Mouse (Mus musculus): Measurements from ENCODE around the gene Hsfy2. TPM values are rescaled to one million over a fixed set of nuclear protein-coding genes. Genes with fewer than 3 reads are reported as not detected.

Gene Hsfy2
- polyA plus RNA-seq, 1 experiment: not detected

- H3K79me2 ChIP-seq (ENCODE audit: control insufficient read depth, insufficient read depth): no peaks in the 10 kb centered on the region
These were observed 34.2 kb upstream of the Hsfy2 start for GRCm38 (mm10) chr1:56671241-56671945.

GRCm38 (mm10) chr1:56670509-56670908, 33.3 kb upstream of the Hsfy2 start:
- Histone ChIP-seq H3K36me3 (ENCODE audit: control insufficient read depth, insufficient read depth) (no peaks in the 10 kb centered on the region), H3K79me2 (ENCODE audit: control insufficient read depth, insufficient read depth) (no peaks in the 10 kb centered on the region), H3ac (ENCODE audit: control insufficient read depth, insufficient read length) (no peak overlapping the region), H3K4me3 (no peak overlapping the region), H3K27me3 (ENCODE audit: control insufficient read depth, insufficient read depth, insufficient read length) (no peaks in the 10 kb centered on the region), H3K4me2 (ENCODE audit: low read depth) (no peak overlapping the region)
- TF ChIP-seq MAX (IDR thresholded peaks at IDR 0.05; ENCODE audit: low read depth) (no peak), MYOD1 (IDR thresholded peaks at IDR 0.05; ENCODE audit: control insufficient read depth in 1 of 3, insufficient read length in 2 of 3, low read depth in 2 of 3) (no peak), CEBPB (IDR thresholded peaks at IDR 0.05; ENCODE audit: insufficient read depth, poor library complexity, severe bottlenecking) (no peak), TCF3 (IDR thresholded peaks at IDR 0.05; ENCODE audit: insufficient read length, low read depth) (no peak)

More at GRCm38 (mm10) chr1:56671241-56671945, 34.2 kb upstream of the Hsfy2 start:
- Histone ChIP-seq H3K36me3 (ENCODE audit: control insufficient read depth, insufficient read depth) (no peaks in the 10 kb centered on the region), H3K4me3 (no peak overlapping the region), H3K4me2 (ENCODE audit: low read depth) (no peak overlapping the region), H3ac (ENCODE audit: control insufficient read depth, insufficient read length) (no peak overlapping the region), H3K27me3 (ENCODE audit: control insufficient read depth, insufficient read depth, insufficient read length) (no peaks in the 10 kb centered on the region)
- TF ChIP-seq REST (IDR thresholded peaks at IDR 0.05; ENCODE audit: insufficient read depth, insufficient read length) (no peak), MYOD1 (IDR thresholded peaks at IDR 0.05; ENCODE audit: control insufficient read depth in 1 of 3, insufficient read length in 2 of 3, low read depth in 2 of 3) (no peak), E2F4 (IDR thresholded peaks at IDR 0.05; ENCODE audit: insufficient read depth) (no peak), MYOG (IDR thresholded peaks at IDR 0.05; ENCODE audit: control insufficient read depth in 1 of 3, insufficient read depth in 1 of 3, insufficient read length in 2 of 3, low read depth in 2 of 3) (no peak)

GRCm38 (mm10) chr1:56664606-56665005, 27.4 kb upstream of the Hsfy2 start:
- no peaks in the 10 kb centered on the region for H3K79me2 ChIP-seq (ENCODE audit: control insufficient read depth, insufficient read depth)
- no peak overlapping the region for H3ac ChIP-seq (ENCODE audit: control insufficient read depth, insufficient read length)
- H3K4me2 ChIP-seq (ENCODE audit: low read depth): no peak overlapping the region
- no peaks in the 10 kb centered on the region for H3K27me3 ChIP-seq (ENCODE audit: control insufficient read depth, insufficient read depth, insufficient read length)
- H3K36me3 ChIP-seq (ENCODE audit: control insufficient read depth, insufficient read depth): no peaks in the 10 kb centered on the region
- H3K4me3 ChIP-seq: no peak overlapping the region
- TF ChIP-seq USF1 (IDR thresholded peaks at IDR 0.05; ENCODE audit: low read depth) (no peak), CEBPB (IDR thresholded peaks at IDR 0.05; ENCODE audit: insufficient read depth, poor library complexity, severe bottlenecking) (no peak), POLR2AphosphoS2 (IDR thresholded peaks at IDR 0.05; ENCODE audit: insufficient read length, low read depth) (no peak), SRF (IDR thresholded peaks at IDR 0.05; ENCODE audit: control insufficient read depth, insufficient read length, low read depth) (no peak), TCF12 (IDR thresholded peaks at IDR 0.05; ENCODE audit: insufficient read depth, poor library complexity, severe bottlenecking) (no peak), MAX (IDR thresholded peaks at IDR 0.05; ENCODE audit: low read depth) (no peak), MYOD1 (IDR thresholded peaks at IDR 0.05; ENCODE audit: control insufficient read depth in 1 of 3, insufficient read length in 2 of 3, low read depth in 2 of 3) (no peak), TCF3 (IDR thresholded peaks at IDR 0.05; ENCODE audit: insufficient read length, low read depth) (no peak)

GRCm38 (mm10) chr1:56626824-56627223, 10.4 kb downstream of the Hsfy2 start:
- Histone ChIP-seq H3K4me2 (ENCODE audit: low read depth) (no peak overlapping the region), H3ac (ENCODE audit: control insufficient read depth, insufficient read length) (no peak overlapping the region), H3K36me3 (ENCODE audit: control insufficient read depth, insufficient read depth) (no peaks in the 10 kb centered on the region), H3K27me3 (ENCODE audit: control insufficient read depth, insufficient read depth, insufficient read length) (no peaks in the 10 kb centered on the region), H3K4me3 (no peak overlapping the region), H3K79me2 (ENCODE audit: control insufficient read depth, insufficient read depth) (no peaks in the 10 kb centered on the region)
- TF ChIP-seq USF1 (IDR thresholded peaks at IDR 0.05; ENCODE audit: low read depth): no peak
- no peak for TF ChIP-seq MYOG (IDR thresholded peaks at IDR 0.05; ENCODE audit: control insufficient read depth in 1 of 3, insufficient read depth in 1 of 3, insufficient read length in 2 of 3, low read depth in 2 of 3)
- no peak for TF ChIP-seq MAX (IDR thresholded peaks at IDR 0.05; ENCODE audit: low read depth)
- no peak for TF ChIP-seq TCF3 (IDR thresholded peaks at IDR 0.05; ENCODE audit: insufficient read length, low read depth)
- no peak for TF ChIP-seq SRF (IDR thresholded peaks at IDR 0.05; ENCODE audit: control insufficient read depth, insufficient read length, low read depth)
- no peak for TF ChIP-seq POLR2AphosphoS2 (IDR thresholded peaks at IDR 0.05; ENCODE audit: insufficient read length, low read depth)
- TF ChIP-seq POLR2A (IDR thresholded peaks at IDR 0.05; ENCODE audit: insufficient read length, low read depth): no peak
- no peak for TF ChIP-seq MYOD1 (IDR thresholded peaks at IDR 0.05; ENCODE audit: control insufficient read depth in 1 of 3, insufficient read length in 2 of 3, low read depth in 2 of 3)
- no peak for TF ChIP-seq E2F4 (IDR thresholded peaks at IDR 0.05; ENCODE audit: insufficient read depth)

GRCm38 (mm10) chr1:56624304-56624703, 12.9 kb downstream of the Hsfy2 start:
- Histone ChIP-seq H3K79me2 (ENCODE audit: control insufficient read depth, insufficient read depth) (no peaks in the 10 kb centered on the region), H3K36me3 (ENCODE audit: control insufficient read depth, insufficient read depth) (no peaks in the 10 kb centered on the region), H3K4me2 (ENCODE audit: low read depth) (no peak overlapping the region), H3K4me3 (no peak overlapping the region), H3K27me3 (ENCODE audit: control insufficient read depth, insufficient read depth, insufficient read length) (no peaks in the 10 kb centered on the region), H3ac (ENCODE audit: control insufficient read depth, insufficient read length) (no peak overlapping the region)
- TF ChIP-seq MYOD1 (IDR thresholded peaks at IDR 0.05; ENCODE audit: control insufficient read depth in 1 of 3, insufficient read length in 2 of 3, low read depth in 2 of 3) (no peak), USF1 (IDR thresholded peaks at IDR 0.05; ENCODE audit: low read depth) (no peak), MAX (IDR thresholded peaks at IDR 0.05; ENCODE audit: low read depth) (no peak), POLR2A (IDR thresholded peaks at IDR 0.05; ENCODE audit: insufficient read length, low read depth) (no peak), E2F4 (IDR thresholded peaks at IDR 0.05; ENCODE audit: insufficient read depth) (no peak), MYOG (IDR thresholded peaks at IDR 0.05; ENCODE audit: control insufficient read depth in 1 of 3, insufficient read depth in 1 of 3, insufficient read length in 2 of 3, low read depth in 2 of 3) (no peak), TCF3 (IDR thresholded peaks at IDR 0.05; ENCODE audit: insufficient read length, low read depth) (no peak), TCF12 (IDR thresholded peaks at IDR 0.05; ENCODE audit: insufficient read depth, poor library complexity, severe bottlenecking) (no peak), REST (IDR thresholded peaks at IDR 0.05; ENCODE audit: insufficient read depth, insufficient read length) (no peak), POLR2AphosphoS2 (IDR thresholded peaks at IDR 0.05; ENCODE audit: insufficient read length, low read depth) (no peak)

Measured in myocyte (in vitro differentiated cells).